Mouse (Mus musculus) heart, adult 11 months (tissue): ENCODE measurements at regions not wholly inside any gene's neighbourhood (a gene's known extent, or its start where the extent isn't known, plus 50 kb on each side); places are given as distances from the start of the nearest gene placed in this dataset.
"Not testable (repeated sequence)": the region's sequence is repeated elsewhere in the genome, so short reads cannot be mapped to it uniquely, and the experiment has no call there.

ENCODE experiments used
- DNase-seq: peaks from one replicate; pipeline ENCODE4 v3.0.0; 2022

- peak; percentile 73 for DNase-seq
Measured at GRCm38 (mm10) chr17:50407249-50407990, 101.8 kb upstream of the Plcl2 start.

DNA sequence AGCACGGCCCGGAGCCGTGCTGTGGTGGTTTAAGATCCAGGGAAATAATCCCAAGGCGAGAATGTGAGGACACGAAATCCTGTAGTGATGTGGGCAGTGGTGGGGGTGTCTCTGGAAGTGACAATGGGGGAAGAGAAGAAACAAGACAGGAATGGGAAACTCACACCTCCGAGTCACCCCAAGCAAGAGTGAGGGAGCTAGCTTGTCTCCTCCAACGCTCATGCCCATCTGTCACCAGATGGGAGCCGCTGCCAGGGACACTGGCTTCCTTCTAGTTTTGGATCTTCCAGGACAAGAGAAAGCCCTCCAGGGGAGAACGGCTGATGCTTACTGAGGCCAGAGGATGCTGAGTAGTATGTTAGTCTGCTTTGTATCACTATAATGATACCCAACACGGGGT lies 100.6 kb upstream of the Plcl2 start:
- peak; percentile 51 for DNase-seq

GRCm38 (mm10) chr17:50409271-50409670 lies 99.9 kb upstream of the Plcl2 start:
- peak; percentile 74 for DNase-seq

DNA sequence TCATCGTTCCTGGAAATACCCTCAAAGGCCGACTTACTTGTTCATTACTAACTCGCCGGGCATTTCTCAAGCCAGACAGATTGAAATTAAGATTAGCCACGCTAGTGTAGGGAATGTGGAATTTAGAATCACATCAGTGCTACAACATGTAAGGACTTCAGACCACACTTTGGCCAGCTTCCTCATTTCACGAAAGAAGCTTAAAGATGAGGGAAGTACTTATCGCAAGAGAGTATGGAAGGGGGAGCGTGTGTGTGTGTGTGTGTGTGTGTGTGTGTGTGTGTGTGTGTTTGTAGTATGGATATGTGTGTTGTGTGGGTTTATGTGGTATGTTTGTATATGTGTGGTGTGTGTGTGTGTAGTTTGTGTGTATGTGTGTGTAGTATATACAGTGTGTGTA lies 99.3 kb upstream of the Plcl2 start:
- DNase-seq = peak; percentile 80

DNA sequence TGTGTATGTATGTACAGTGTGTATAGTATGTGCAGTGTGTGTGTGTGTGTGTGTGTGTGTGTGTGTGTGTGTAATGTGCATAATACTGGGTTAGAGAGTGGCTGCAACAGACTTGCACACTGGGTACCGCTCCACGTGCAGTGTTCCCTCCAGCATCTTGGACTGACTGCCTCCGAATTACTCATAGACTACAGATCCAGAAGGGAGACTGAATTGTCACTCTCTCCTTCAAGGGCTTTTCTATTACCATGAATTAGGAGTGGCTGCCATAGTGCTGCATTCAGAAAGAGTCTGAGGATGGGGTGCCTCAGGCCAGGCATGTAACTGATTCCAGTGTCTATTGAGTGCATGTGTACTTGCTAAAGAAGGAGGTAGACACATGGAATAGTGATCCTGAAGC lies 98.9 kb upstream of the Plcl2 start:
- peak; percentile 75 for DNase-seq

DNA sequence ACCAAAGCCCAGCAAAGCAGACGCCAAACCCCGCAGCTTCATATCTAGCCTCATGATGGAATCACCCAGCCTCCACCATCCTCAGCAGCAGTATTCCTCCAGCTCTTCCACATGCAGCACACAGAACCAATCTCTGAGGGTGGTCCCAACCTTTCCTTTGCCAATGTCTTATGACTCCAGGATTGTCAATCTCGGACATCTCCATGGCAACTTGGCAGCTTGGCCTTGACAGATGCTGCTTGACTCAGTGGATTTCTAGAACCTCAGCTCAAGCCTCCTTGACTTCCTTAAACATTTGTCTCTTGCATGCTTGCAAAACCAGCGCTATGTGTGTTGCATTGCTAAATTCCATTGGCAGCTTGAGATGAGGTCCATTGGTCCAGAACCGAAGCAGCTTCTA lies 96.8 kb upstream of the Plcl2 start:
- DNase-seq = peak; percentile 73

GRCm38 (mm10) chr17:50413916-50414315 lies 95.3 kb upstream of the Plcl2 start:
- DNase-seq = peak; percentile 23

DNA sequence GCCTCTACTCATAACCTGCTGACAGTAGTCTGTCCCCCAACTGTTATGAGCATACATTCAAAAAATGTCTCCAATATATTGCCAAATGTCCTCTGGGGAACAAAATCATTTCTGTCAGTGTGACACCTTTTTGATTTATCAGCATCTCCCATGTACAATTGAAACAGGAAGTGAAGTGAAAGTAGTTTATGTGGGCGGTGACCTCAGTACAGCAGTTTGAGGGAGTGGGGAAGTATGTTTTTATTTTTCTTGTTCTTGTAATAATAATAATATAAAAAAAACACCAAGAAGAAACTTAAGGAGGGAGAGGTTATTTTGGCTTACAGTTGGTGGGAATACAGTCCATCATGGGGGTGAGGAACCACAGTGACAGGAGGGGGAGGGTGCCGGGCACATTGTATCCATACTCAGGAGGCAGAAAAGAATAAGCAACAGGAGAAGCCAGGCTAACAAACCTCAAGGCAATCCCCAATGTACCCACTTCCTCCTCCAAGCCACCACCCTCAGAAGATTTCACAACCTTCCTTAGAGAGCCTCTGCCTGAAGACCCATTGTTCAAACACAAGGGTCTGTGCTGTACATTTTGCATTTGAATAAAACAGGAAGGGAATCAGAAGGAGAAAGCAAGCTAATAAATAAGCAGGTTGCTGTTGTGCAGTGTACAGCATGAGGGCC lies 93.7 kb upstream of the Plcl2 start:
- peak; percentile 91 for DNase-seq

- no peak for DNase-seq
Measured at GRCm38 (mm10) chr17:50416119-50416518, 93.1 kb upstream of the Plcl2 start.

DNA sequence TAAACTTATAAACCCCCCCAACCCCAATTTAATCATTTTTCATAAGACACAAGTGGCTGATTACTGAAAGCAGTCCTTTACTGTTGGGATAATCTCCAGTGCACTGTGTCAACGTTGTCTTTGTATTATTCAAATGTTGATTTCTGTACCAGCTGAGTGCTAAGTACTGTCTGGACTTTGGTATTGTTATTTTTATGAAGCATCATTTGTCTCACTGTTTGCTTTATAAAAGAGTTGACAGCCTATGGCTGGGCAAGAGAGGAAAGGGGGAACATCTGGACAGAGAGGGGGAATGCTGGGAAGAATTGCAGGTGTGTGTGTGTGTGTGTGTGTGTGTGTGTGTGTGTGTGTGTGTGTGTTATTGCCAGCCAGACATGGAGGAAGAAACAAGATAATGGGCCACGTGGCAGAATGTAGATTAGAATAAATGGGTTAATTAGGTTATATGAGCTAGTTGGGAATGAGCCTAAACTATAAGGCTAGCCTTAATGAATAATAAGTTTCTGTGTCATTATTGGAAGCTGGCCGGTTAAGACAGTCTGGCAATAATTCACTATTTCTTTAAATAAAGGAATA lies 92.6 kb upstream of the Plcl2 start:
- peak; percentile 19 for DNase-seq

DNA sequence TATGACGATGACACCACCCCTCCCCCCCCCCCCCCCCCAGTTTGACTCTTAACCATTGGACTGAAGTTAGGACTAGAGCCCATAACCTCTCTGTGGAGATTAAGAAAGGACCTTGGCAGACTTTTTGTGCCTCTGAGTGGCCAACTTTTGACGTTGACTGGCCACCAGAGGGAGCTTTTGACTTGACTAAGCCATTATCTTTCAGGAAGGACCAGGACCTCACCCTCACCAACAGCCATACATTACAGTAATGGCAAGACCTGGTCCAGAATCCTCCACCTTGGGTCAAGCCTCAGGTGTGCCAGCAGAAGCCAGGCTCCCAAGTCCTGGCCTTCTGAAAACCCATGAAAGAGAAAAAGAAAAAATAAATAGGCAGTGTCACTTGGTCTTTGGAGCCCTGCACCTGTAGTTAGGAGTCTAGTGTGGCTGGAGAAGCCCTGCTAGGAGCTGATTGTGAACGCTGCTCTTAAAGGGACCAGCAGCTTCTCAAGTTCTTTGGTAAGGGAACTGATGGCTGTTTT lies 90.3 kb upstream of the Plcl2 start:
- DNase-seq = peak; percentile 93

DNA sequence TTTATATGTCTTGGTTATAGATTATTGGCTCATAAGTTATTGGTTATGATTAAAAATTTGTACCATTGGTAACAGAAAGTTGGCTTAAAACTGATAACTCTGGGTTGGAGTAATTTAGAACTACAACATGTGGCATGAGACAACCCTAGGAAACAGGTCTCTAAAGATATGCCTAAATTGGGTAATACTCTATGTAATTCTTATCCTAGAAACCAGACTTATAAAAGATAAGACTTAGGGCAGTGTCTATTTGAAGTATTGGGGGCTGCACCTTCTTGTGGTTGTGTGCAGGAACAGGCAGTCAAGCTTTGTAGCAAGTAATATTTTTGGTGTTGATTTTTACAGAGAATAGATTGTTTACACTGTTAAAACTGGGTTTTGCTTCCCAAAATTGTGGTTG lies 89.7 kb upstream of the Plcl2 start:
- DNase-seq = not testable (repeated sequence)

DNA sequence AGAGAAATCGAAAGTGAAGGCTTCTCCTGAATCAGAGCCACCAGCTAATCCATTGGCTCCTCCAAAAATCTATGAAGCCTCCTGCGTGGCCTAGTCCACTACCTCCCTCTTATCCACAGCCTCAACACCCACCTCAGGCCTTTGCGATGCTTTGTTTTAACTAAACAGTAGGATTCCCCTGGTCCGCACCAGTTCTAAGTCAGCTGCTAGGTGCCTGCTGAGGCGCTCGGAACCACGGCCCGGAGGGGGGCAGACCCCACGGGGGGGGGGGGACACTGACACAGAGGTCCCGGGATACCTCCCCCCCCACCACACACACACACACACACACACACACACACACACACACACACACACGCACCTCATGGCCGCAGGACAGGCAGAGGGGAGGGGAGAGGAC lies 89.2 kb upstream of the Plcl2 start:
- peak; percentile 78 for DNase-seq

DNA sequence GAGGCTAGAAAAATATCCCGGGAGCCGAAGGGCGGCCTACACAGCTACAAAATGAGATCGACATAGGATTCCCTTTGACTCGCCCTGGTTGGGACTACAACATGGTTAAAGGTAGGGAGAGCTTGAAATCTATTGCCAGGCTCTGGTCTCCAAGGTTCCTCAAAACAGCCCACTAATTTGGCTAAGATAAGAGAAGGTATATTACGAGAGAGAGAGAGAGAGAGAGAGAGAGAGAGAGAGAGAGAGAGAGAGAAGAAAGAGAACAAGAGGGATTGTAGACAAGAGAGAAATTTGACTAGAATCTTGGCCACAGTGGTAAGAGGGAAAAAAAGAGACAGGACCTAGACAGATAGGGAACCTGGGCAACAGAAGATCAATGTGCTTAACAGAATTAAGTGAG lies 88.5 kb upstream of the Plcl2 start:
- DNase-seq = no peak

GRCm38 (mm10) chr17:50421476-50421875 lies 87.7 kb upstream of the Plcl2 start:
- peak; percentile 3 for DNase-seq

- no peak for DNase-seq
Measured at GRCm38 (mm10) chr17:50425110-50425509, 84.1 kb upstream of the Plcl2 start.

DNA sequence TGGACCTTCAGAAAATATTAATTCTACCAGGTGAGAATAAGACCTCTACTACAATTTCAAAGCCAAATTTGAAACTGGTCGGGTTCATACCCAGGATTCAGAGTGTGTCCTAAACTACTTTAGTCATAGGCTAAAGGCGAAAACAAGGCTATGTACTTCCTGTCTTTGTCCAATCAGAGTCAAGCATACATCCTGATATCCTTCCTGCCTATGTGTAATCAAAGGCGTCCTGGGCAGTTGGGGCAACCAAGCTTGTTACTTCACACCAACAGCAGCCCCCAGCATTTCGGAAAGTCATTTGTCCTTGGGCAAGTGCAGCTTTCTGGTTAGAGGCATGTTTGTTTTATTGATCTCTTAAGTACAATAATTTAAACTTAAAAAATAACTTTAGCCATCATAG lies 83.7 kb upstream of the Plcl2 start:
- DNase-seq = peak; percentile 66

DNA sequence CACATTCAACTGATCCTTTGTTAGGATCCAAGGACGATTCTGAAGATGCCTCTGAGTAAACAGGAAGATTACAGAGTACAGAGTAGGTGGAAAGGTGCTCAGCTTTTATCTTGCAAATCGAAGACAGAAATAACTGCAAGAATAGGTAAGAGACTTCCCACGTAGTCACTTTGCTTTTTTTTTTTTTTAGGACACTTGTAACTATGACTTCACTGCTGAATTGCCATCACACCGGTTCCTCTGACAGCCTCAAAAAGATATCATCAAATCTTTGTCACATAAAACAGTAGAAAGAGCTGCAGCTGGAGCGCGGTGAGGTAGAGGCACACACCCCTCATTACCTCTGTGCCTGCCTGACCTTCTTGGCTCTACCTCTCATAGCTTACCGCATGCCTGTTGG lies 83.1 kb upstream of the Plcl2 start:
- DNase-seq = peak; percentile 46

- DNase-seq = no peak
Measured at GRCm38 (mm10) chr17:50427331-50428003, 81.7 kb upstream of the Plcl2 start.

DNA sequence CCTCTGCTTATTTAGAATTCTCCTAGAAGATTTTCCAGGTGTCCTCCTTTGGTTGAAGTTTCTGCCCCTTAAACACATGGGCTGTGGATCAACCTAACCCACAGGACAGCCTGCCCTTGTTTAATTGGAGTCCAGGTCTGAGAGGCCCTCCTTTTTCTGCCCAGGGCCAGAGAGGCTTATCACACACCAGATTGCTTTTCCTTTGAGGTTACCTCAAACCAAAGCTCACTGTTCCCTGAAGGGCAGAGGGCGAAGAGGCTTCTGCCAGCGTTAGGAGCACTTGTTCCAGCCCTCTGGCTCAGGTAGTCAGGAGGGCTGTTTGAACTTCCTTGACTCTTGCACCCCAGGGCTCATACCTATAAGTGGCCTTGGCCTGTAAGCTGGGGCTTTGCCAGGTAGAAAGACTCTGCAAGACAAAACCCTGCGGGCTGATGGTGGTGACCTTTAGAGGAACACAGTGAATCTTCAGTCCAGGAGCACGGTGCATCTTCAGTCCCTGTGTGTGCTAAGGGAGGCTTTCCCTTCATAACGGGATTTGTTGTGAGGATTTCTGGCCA lies 81.1 kb upstream of the Plcl2 start:
- DNase-seq = peak; percentile 80

- no peak for DNase-seq
Measured at GRCm38 (mm10) chr17:50432559-50432958, 76.6 kb upstream of the Plcl2 start.

- peak; percentile 87 for DNase-seq
Measured at GRCm38 (mm10) chr17:50438960-50439359, 70.2 kb upstream of the Plcl2 start.

DNA sequence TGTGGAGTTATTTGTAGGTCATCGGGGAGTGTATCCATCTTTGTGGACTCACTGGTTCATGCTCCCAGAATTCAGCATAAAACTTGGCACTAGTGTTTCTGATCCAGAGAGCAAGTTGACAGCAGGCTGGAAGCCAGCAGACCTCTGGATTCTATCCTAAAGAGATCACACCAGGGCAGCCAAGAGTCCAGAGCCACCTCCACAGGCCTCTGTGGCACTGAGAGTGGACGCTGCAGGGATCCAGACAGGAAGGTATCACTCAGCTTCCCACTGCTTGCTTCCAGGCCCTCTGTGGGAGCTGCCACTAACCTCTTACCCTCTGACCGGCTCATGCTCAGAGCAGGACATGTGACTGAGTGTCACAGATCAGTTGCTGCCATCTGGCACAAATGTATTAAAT lies 69.8 kb upstream of the Plcl2 start:
- DNase-seq = peak; percentile 96
